Mouse (Mus musculus) cerebellum, adult 2 months (tissue): ENCODE measurements around the gene Tmem72. TPM values are rescaled to one million over a fixed set of nuclear protein-coding genes. Genes with fewer than 3 reads are reported as not detected.

Experiments
- DNase-seq, 2 experiments: peaks; one replicate each; pipeline ENCODE4 v3.0.0; 2021
- H3K27ac ChIP-seq: fragments of 200-500 bp; 2 replicates; pipeline ENCODE4 v1.5.1; 2012; ENCODE audit warnings: low read length, control low read depth, inconsistent platforms; ENCODE audit not compliant: insufficient read depth
- H3K27me3 ChIP-seq: fragments of 200-500 bp; 2 replicates; pipeline ENCODE4 v1.6.1; 2012; ENCODE audit warnings: inconsistent platforms, mild to moderate bottlenecking, low read length, moderate library complexity; ENCODE audit not compliant: control insufficient read depth, insufficient read depth
- H3K4me1 ChIP-seq: fragments of 200-500 bp; 2 replicates; pipeline ENCODE4 v1.6.1; 2011; ENCODE audit warnings: low read length; ENCODE audit not compliant: control insufficient read depth, insufficient read depth
- H3K4me3 ChIP-seq: fragments of 200-500 bp; replicated peaks from 2 replicates; pipeline ENCODE3; 2011; ENCODE audit warnings: mild to moderate bottlenecking, low read depth, low read length, control low read depth; ENCODE audit not compliant: insufficient read depth
- CTCF ChIP-seq: fragments of 200-500 bp; IDR thresholded peaks from 2 replicates; pipeline ENCODE4 v1.5.1; 2011; ENCODE audit warnings: low read depth, mild to moderate bottlenecking, control low read depth, low read length, moderate library complexity, borderline replicate concordance; ENCODE audit not compliant: insufficient read depth
- POLR2A ChIP-seq: fragments of 200-500 bp; IDR thresholded peaks from 2 replicates; pipeline ENCODE4 v1.6.1; 2011; ENCODE audit warnings: low read length, control low read depth, borderline replicate concordance; ENCODE audit not compliant: insufficient read depth
- WGBS: fragments of 180-500 bp; shearing (Covaris S2); methylation state at CpG from one replicate; pipeline ENCODE4 v1.1.7; 2018; 5-methylcytosine and 5-hydroxymethylcytosine counted together
- polyA plus RNA-seq: library from polyadenylated mRNA; depleted of rRNA; stranded (reverse); fragments of >200 nt; gene quantifications from 2 replicates; pipeline ENCODE4 v1.2.3, GENCODE M21; 2012

The Tmem72 gene
- polyA plus RNA-seq, 1 experiment: 0.77 TPM

DNA sequence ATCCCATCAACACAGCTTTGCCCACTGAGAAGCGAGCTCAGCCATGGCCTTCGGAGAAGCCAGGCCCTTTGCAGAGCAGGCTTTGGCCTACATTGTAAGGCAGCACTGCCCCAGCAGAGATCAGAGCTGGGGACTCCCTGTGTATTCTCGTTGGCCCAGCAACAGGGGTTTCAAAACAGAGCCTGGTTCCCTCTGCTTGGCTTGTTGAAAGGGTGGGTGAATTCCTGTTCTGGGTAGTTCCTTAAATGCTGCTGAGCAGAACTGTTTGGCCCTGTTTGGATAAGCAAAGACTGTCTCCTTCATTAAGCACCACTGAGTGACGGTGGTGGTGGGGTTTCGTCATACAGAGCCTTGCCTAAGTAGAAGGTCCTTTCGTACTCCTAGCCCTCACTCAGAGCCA lies 52.7 kb downstream of the Tmem72 start:
- TF ChIP-seq CTCF (no peak), POLR2A (no peak)
- Histone ChIP-seq H3K27me3 (no peaks in the 10 kb centered on the region), H3K4me3 (no peak overlapping the region), H3K4me1 (no peaks in the 10 kb centered on the region), H3K27ac (no peak overlapping the region)
- WGBS: 78% methylated on average over 6 of the region's 6 CpGs
- DNase-seq: no peak

- no peak for DNase-seq
- Histone ChIP-seq H3K4me3 (no peak overlapping the region), H3K27me3 (no peaks in the 10 kb centered on the region), H3K4me1 (no peaks in the 10 kb centered on the region), H3K27ac (no peak overlapping the region)
- TF ChIP-seq CTCF (no peak), POLR2A (no peak)
- WGBS: 90% methylated on average over 2 of the region's 2 CpGs
These were observed 53.3 kb downstream of the Tmem72 start for GRCm38 (mm10) chr6:116663364-116663763.

GRCm38 (mm10) chr6:116653684-116654454 lies 62.8 kb downstream of the Tmem72 start:
- TF ChIP-seq CTCF: peak; percentile 47; the same call in 1 of the 2 replicates
- no peak for TF ChIP-seq POLR2A
- H3K27me3 ChIP-seq: no peaks in the 10 kb centered on the region
- H3K4me1 ChIP-seq: peaks cover 5% of the 10 kb centered on the region; the same call in 1 of the 2 replicates
- 16% methylated on average over 9 of the region's 9 CpGs for WGBS
- DNase-seq: peak; percentile 28 to 44
- H3K27ac ChIP-seq: no peak overlapping the region
- H3K4me3 ChIP-seq: no peak overlapping the region

GRCm38 (mm10) chr6:116653191-116653590 lies 63.5 kb downstream of the Tmem72 start:
- no peak for DNase-seq
- Histone ChIP-seq H3K4me1 (peaks cover 5% of the 10 kb centered on the region; the same call in 1 of the 2 replicates), H3K27ac (no peak overlapping the region), H3K27me3 (no peaks in the 10 kb centered on the region), H3K4me3 (no peak overlapping the region)
- WGBS: 81% methylated on average over 3 of the region's 3 CpGs
- TF ChIP-seq POLR2A (no peak), CTCF (no peak)

GRCm38 (mm10) chr6:116651437-116652118 lies 65.1 kb downstream of the Tmem72 start:
- H3K4me3 ChIP-seq: no peak overlapping the region
- 81% methylated on average over 20 of the region's 20 CpGs for WGBS

GRCm38 (mm10) chr6:116650406-116650805 lies 66.3 kb downstream of the Tmem72 start, which contains the start of gene Depp1:
TSS of gene Depp1 (plus strand) at chr6:116650609.
- WGBS: 66% methylated on average over 6 of the region's 6 CpGs
- H3K4me3 ChIP-seq: no peak within 1 kb of the TSS
- no peak within 1 kb of the TSS for H3K27ac ChIP-seq
- peaks cover 12% of the 10 kb centered on the region for H3K4me1 ChIP-seq
- no peaks in the 10 kb centered on the region for H3K27me3 ChIP-seq
- DNase-seq: no peak
- TF ChIP-seq CTCF (no peak), POLR2A (no peak)

More at GRCm38 (mm10) chr6:116651437-116652118, 65.1 kb downstream of the Tmem72 start:
- Histone ChIP-seq H3K27ac (no peak overlapping the region), H3K27me3 (no peaks in the 10 kb centered on the region), H3K4me1 (peaks cover 12% of the 10 kb centered on the region)
- TF ChIP-seq POLR2A: no peak
- TF ChIP-seq CTCF: no peak; the same call in 1 of the 2 replicates
- DNase-seq: peak in 1 of 2 experiments; percentile 29

DNA sequence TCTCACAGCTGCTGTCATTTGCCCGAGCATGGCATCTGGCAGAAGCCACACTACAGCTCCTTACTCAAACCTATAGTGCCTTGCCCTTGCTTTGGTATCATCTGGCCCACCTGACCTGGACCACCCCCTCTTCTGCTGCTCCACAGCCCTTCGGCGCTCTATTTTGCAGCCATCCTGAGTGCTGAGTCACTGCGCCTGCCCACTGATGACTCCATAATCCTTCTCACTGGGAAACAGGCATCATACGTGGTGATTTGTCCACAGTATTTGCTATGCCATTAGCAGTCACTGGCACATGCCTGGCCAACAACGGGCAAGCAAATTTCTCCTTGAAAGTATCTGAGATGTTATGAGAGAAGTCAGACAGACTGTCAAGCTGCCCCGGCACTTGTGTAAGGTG lies 66.9 kb downstream of the Tmem72 start:
- peaks cover 12% of the 10 kb centered on the region for H3K4me1 ChIP-seq
- H3K27me3 ChIP-seq: no peaks in the 10 kb centered on the region
- TF ChIP-seq CTCF (no peak), POLR2A (no peak)
- WGBS: 91% methylated on average over 7 of the region's 7 CpGs
- DNase-seq: no peak
- no peak overlapping the region for H3K4me3 ChIP-seq
- no peak overlapping the region for H3K27ac ChIP-seq
